Mouse (Mus musculus) hindbrain, embryonic 16.5 days (tissue): ENCODE measurements around the gene Fanci. TPM values are rescaled to one million over a fixed set of nuclear protein-coding genes. Genes with fewer than 3 reads are reported as not detected.

Experiments used
- ATAC-seq: fragments of 200-750 bp; cut with Nextera tagmentation; 2 replicates; pipeline ENCODE4 v1.8.0; 2017; ENCODE audit warnings: moderate TSS enrichment, moderate library complexity
- H3K27ac ChIP-seq: fragments of 300-500 bp; sonication (generic); 2 replicates; pipeline ENCODE4 v1.5.1; 2014; ENCODE audit warnings: low read depth, mild to moderate bottlenecking, control low read depth, low read length, moderate library complexity
- H3K27me3 ChIP-seq: fragments of 300-500 bp; sonication (generic); replicated peaks from 2 replicates; pipeline ENCODE4 v1.6.1; 2014; ENCODE audit warnings: low read length; ENCODE audit not compliant: control insufficient read depth, insufficient read depth
- H3K36me3 ChIP-seq: fragments of 300-500 bp; sonication (generic); 2 replicates; pipeline ENCODE4 v1.6.1; 2014; ENCODE audit warnings: mild to moderate bottlenecking, low read length, moderate library complexity, mixed read lengths; ENCODE audit not compliant: control insufficient read depth, insufficient read depth
- H3K4me1 ChIP-seq: fragments of 300-500 bp; sonication (generic); 2 replicates; pipeline ENCODE4 v1.6.1; 2014; ENCODE audit warnings: low read depth, low read length; ENCODE audit not compliant: control insufficient read depth, insufficient read depth
- H3K4me2 ChIP-seq: fragments of 300-500 bp; sonication (generic); 2 replicates; pipeline ENCODE4 v1.6.1; 2014; ENCODE audit warnings: mild to moderate bottlenecking, low read length, control low read depth, moderate library complexity
- H3K4me3 ChIP-seq: fragments of 300-500 bp; sonication (generic); 2 replicates; pipeline ENCODE4 v1.5.1; 2014; ENCODE audit warnings: mild to moderate bottlenecking, low read length, control low read depth, moderate library complexity
- H3K9ac ChIP-seq: fragments of 300-500 bp; sonication (generic); 2 replicates; pipeline ENCODE4 v1.6.1; 2014; ENCODE audit warnings: low read depth, mild to moderate bottlenecking, control low read depth, low read length, moderate library complexity
- H3K9me3 ChIP-seq: fragments of 300-500 bp; sonication (generic); 2 replicates; pipeline ENCODE4 v1.6.1; 2014; ENCODE audit warnings: mild to moderate bottlenecking, low read length, moderate library complexity; ENCODE audit not compliant: control insufficient read depth
- WGBS: fragments of 180-500 bp; shearing (Covaris S2); extraction: QIAGEN DNeasy Blood & Tissue Kit; methylation state at CpG from one replicate; pipeline ENCODE4 v1.1.7; 2014; 5-methylcytosine and 5-hydroxymethylcytosine counted together
- polyA plus RNA-seq: library from polyadenylated mRNA; unstranded; fragments of >200 nt; fragmentation: Nextera tagmentation; extraction: Ambion mirVana; gene quantifications from 2 replicates; pipeline ENCODE4 v1.2.1, GENCODE M21; 2015

Fanci gene
- polyA plus RNA-seq, 1 experiment from 2014 or later = 2.4 TPM

GRCm38 (mm10) chr7:79393924-79394323 is 2.2 kb downstream of the Fanci start:
- no peaks in the 10 kb centered on the region for H3K9me3 ChIP-seq
- H3K9ac ChIP-seq = no peak overlapping the region
- H3K27me3 ChIP-seq = no peaks in the 10 kb centered on the region
- 100% methylated on average over 7 of the region's 7 CpGs for WGBS
- H3K27ac ChIP-seq = no peak overlapping the region
- H3K4me2 ChIP-seq = no peak overlapping the region
- H3K4me1 ChIP-seq = peaks cover 6% of the 10 kb centered on the region
- no peak for ATAC-seq
- H3K36me3 ChIP-seq = no peaks in the 10 kb centered on the region
- no peak overlapping the region for H3K4me3 ChIP-seq

GRCm38 (mm10) chr7:79394666-79395065 is 2.9 kb downstream of the Fanci start:
- H3K9me3 ChIP-seq = no peaks in the 10 kb centered on the region
- no peaks in the 10 kb centered on the region for H3K27me3 ChIP-seq
- H3K4me2 ChIP-seq = no peak overlapping the region
- H3K4me1 ChIP-seq = peaks cover 6% of the 10 kb centered on the region
- no peaks in the 10 kb centered on the region for H3K36me3 ChIP-seq
- ATAC-seq = no peak
- 69% methylated on average over 7 of the region's 7 CpGs for WGBS
- H3K27ac ChIP-seq = no peak overlapping the region
- no peak overlapping the region for H3K4me3 ChIP-seq
- no peak overlapping the region for H3K9ac ChIP-seq

DNA sequence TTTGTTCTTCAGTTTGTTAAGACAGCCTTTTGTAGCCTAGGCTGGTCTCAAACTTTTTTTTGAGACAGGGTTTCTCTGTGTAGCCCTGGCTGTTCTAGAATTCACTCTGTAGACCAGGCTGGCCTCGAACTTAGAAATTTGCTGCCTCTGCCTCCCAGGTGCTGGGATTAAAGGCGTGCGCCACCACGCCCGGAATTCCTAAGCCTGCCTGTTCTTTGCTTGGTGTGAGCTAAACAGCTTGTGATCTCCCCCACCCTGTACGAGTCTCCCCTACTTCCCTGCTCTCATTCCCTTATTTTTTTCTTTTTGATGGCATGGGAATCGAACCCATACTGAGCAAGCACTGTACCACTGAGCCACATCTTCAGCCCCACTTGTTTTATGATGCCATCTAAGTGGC is 3.5 kb downstream of the Fanci start:
- ATAC-seq = no peak
- WGBS = 92% methylated on average over 7 of the region's 7 CpGs
- H3K9ac ChIP-seq = no peak overlapping the region

DNA sequence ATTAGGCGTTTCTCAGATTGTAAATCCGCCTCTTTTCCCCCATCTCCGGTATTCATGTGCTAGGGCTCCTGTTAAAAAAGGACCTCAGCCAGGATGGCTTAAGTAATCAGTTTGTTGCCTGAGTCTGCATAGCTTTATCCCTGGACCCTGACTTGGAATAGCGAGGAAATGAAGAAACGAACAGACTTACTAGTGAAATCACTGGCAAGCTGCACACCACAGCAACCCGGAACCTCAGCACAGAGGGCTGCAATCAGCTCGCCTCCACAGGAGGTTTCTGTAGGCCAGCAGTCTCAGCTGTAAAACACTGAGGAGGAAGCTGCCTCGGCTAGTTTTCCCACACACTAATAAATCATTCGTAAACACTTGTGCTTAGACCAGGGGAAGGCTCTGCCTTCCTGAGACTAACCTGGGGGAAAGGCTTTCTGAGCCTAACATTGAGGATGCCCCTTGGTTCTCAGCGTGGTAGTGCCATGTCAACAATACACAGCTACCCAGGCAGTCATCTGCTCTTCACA is 5.8 kb downstream of the Fanci start:
- no peak overlapping the region for H3K27ac ChIP-seq
- H3K4me2 ChIP-seq = no peak overlapping the region
- no peak overlapping the region for H3K9ac ChIP-seq
- peaks cover under 1% of the 10 kb centered on the region; the same call in 1 of the 2 replicates for H3K4me1 ChIP-seq
- no peaks in the 10 kb centered on the region for H3K36me3 ChIP-seq
- H3K9me3 ChIP-seq = no peaks in the 10 kb centered on the region
- WGBS = 75% methylated on average over 10 of the region's 10 CpGs
- H3K27me3 ChIP-seq = no peaks in the 10 kb centered on the region
- no peak for ATAC-seq
- H3K4me3 ChIP-seq = no peak overlapping the region

More for the DNA sequence above, 3.5 kb downstream of the Fanci start:
- Histone ChIP-seq H3K27me3 (no peaks in the 10 kb centered on the region), H3K4me1 (peaks cover 6% of the 10 kb centered on the region), H3K4me2 (no peak overlapping the region), H3K4me3 (no peak overlapping the region), H3K36me3 (no peaks in the 10 kb centered on the region), H3K9me3 (no peaks in the 10 kb centered on the region), H3K27ac (no peak overlapping the region)

- no peak overlapping the region for H3K4me2 ChIP-seq
- H3K9ac ChIP-seq = no peak overlapping the region
- 90% methylated on average over 8 of the region's 8 CpGs for whole genome bisulfite sequencing
- H3K9me3 ChIP-seq = no peaks in the 10 kb centered on the region
- H3K27me3 ChIP-seq = no peaks in the 10 kb centered on the region
- no peak overlapping the region for H3K27ac ChIP-seq
- H3K36me3 ChIP-seq = no peaks in the 10 kb centered on the region
- H3K4me3 ChIP-seq = no peak overlapping the region
- no peak for ATAC-seq
- no peaks in the 10 kb centered on the region for H3K4me1 ChIP-seq
These were observed 6.7 kb downstream of the Fanci start for GRCm38 (mm10) chr7:79398426-79398825.

DNA sequence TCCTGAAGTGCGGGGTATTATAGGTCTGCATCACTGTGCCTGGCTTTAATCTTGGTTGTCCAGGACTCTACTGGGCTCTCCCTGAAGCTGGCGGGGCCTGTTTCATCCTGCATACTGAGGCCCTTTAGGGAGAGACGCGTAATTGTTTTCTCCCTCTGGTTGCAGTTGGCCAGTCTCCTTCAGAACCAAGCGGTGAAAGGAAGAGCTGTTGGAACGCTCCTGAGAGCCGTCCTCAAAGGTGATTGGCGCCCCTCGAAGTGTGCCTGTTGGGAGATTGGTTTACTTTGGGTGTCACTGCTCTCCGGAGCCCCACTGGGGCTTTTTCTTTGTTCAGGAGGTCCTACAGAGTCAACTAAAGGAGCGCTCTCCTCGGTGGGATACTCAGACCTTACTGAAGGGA is 7.2 kb downstream of the Fanci start:
- Histone ChIP-seq H3K9ac (no peak overlapping the region), H3K36me3 (no peaks in the 10 kb centered on the region), H3K4me2 (no peak overlapping the region), H3K4me3 (no peak overlapping the region), H3K27ac (no peak overlapping the region), H3K9me3 (no peaks in the 10 kb centered on the region), H3K27me3 (no peaks in the 10 kb centered on the region), H3K4me1 (no peaks in the 10 kb centered on the region)
- no peak for ATAC-seq
- WGBS = 75% methylated on average over 12 of the region's 12 CpGs

- 85% methylated on average over 3 of the region's 3 CpGs for WGBS
- Histone ChIP-seq H3K9me3 (no peaks in the 10 kb centered on the region), H3K4me1 (no peaks in the 10 kb centered on the region), H3K27me3 (no peaks in the 10 kb centered on the region), H3K36me3 (no peaks in the 10 kb centered on the region), H3K9ac (no peak overlapping the region), H3K4me3 (no peak overlapping the region), H3K27ac (no peak overlapping the region), H3K4me2 (no peak overlapping the region)
- ATAC-seq = no peak
These were observed 8.6 kb downstream of the Fanci start for GRCm38 (mm10) chr7:79400296-79400695.

- no peak overlapping the region for H3K27ac ChIP-seq
- WGBS = 79% methylated on average over 18 of the region's 18 CpGs
- no peaks in the 10 kb centered on the region for H3K9me3 ChIP-seq
- no peaks in the 10 kb centered on the region for H3K36me3 ChIP-seq
- H3K4me1 ChIP-seq = no peaks in the 10 kb centered on the region
- no peaks in the 10 kb centered on the region for H3K27me3 ChIP-seq
- H3K9ac ChIP-seq = no peak overlapping the region
- H3K4me2 ChIP-seq = no peak overlapping the region
- H3K4me3 ChIP-seq = no peak overlapping the region
- ATAC-seq = no peak
These were observed 23.0 kb downstream of the Fanci start for GRCm38 (mm10) chr7:79414449-79415375.

DNA sequence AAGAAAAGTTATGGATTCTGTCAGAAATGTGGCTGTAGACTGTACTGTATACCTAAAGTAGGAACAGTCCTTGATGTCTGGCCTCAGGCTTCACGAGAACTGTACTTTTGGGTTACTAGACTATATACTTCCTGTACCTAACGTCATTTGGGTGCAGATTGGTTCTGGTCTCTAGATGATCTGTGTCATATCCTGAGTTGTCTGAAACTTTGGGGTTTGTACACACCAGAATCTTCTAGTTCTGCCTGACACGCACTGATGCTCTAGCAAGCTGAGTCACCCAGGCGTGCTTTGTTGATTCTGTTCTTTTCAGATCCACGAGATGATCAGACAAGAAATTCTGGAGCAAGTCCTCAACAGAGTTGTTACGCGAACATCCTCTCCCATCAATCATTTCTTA is 28.2 kb downstream of the Fanci start:
- ATAC-seq = no peak
- WGBS = 93% methylated on average over 7 of the region's 7 CpGs
- no peaks in the 10 kb centered on the region for H3K4me1 ChIP-seq
- H3K9ac ChIP-seq = no peak overlapping the region
- H3K9me3 ChIP-seq = no peaks in the 10 kb centered on the region
- H3K27me3 ChIP-seq = no peaks in the 10 kb centered on the region
- no peak overlapping the region for H3K4me3 ChIP-seq
- no peaks in the 10 kb centered on the region for H3K36me3 ChIP-seq
- no peak overlapping the region for H3K27ac ChIP-seq
- no peak overlapping the region for H3K4me2 ChIP-seq
